Mouse (Mus musculus) heart, adult 9 months (tissue): ENCODE results near the gene Zcchc7.

Experiments
- DNase-seq, 2 experiments: peaks; one replicate each; pipeline ENCODE4 v3.0.0; 2022; ENCODE audit warnings: low spot score in 2 of 2

Gene Zcchc7

GRCm38 (mm10) chr4:44965175-44965574 is 209.5 kb downstream of the Zcchc7 start:
- DNase-seq = no peak

- no peak for DNase-seq
Observed at GRCm38 (mm10) chr4:44965736-44966135, 210.1 kb downstream of the Zcchc7 start.

GRCm38 (mm10) chr4:44967402-44967801 is 211.7 kb downstream of the Zcchc7 start:
- no peak for DNase-seq

- no peak for DNase-seq
Observed at GRCm38 (mm10) chr4:44970056-44970455, 214.4 kb downstream of the Zcchc7 start.

- DNase-seq = peak in 1 of 2 experiments; percentile 32
Observed at GRCm38 (mm10) chr4:44970612-44971110, 215.0 kb downstream of the Zcchc7 start.

- peak; percentile 68 to 73 for DNase-seq
Observed at GRCm38 (mm10) chr4:44973450-44973849, 217.8 kb downstream of the Zcchc7 start.

- no peak for DNase-seq
Observed at GRCm38 (mm10) chr4:44973871-44974270, 218.2 kb downstream of the Zcchc7 start.

- DNase-seq = no peak
Observed at GRCm38 (mm10) chr4:44974331-44974730, 218.7 kb downstream of the Zcchc7 start.

- no peak for DNase-seq
Observed at GRCm38 (mm10) chr4:44976026-44976615, 220.4 kb downstream of the Zcchc7 start.

GRCm38 (mm10) chr4:44976921-44977710 is 221.4 kb downstream of the Zcchc7 start:
- no peak for DNase-seq

GRCm38 (mm10) chr4:44978175-44978574 is 222.5 kb downstream of the Zcchc7 start:
- DNase-seq = no peak

- no peak for DNase-seq
Observed at GRCm38 (mm10) chr4:44979794-44980338, 224.2 kb downstream of the Zcchc7 start.

- peak; percentile 79 to 82 for DNase-seq
Observed at GRCm38 (mm10) chr4:44981280-44981973, 225.8 kb downstream of the Zcchc7 start, which contains the start of gene Grhpr. Gene Grhpr (plus strand): TSS chr4:44981395.
